Mouse (Mus musculus): ENCODE data around the gene Gm45753.
"Not testable (repeated sequence)": the region's sequence is repeated elsewhere in the genome, so short reads cannot be mapped to it uniquely, and the experiment has no call there.

GRCm38 (mm10) chr8:45327076-45327475 lies 18.8 kb upstream of the Gm45753 start:
- not testable (repeated sequence) for TF ChIP-seq EP300, CTCF (IDR thresholded peaks at IDR 0.05; ENCODE audit: low read depth)
